Mouse (Mus musculus): ENCODE results near the gene D7Ertd443e. TPM values are rescaled to one million over a fixed set of nuclear protein-coding genes. Genes with fewer than 3 reads are reported as not detected.

D7Ertd443e gene
- polyA plus RNA-seq (2015; fragmentation: Nextera tagmentation; extraction: Ambion mirVana) = 0.16 and 0.35 TPM in 2 replicates

- no peaks in the 10 kb centered on the region for H3K27me3 ChIP-seq
- WGBS = 95% methylated on average over 5 of the region's 5 CpGs
- no peak within 1 kb of the TSS for H3K27ac ChIP-seq (replicated peaks)
- H3K4me3 ChIP-seq = no peak within 1 kb of the TSS
- no peak for ATAC-seq (ENCODE audit: low FRiP score, low read depth)
- H3K36me3 ChIP-seq = no peaks in the 10 kb centered on the region
- H3K4me1 ChIP-seq (replicated peaks) = peaks cover 9% of the 10 kb centered on the region
- no peak within 1 kb of the TSS for H3K9ac ChIP-seq
- no peaks in the 10 kb centered on the region for H3K9me3 ChIP-seq
- H3K4me2 ChIP-seq = no peak within 1 kb of the TSS
Measured at GRCm38 (mm10) chr7:134385561-134385960, at the start of gene D7Ertd443e. Gene D7Ertd443e, minus strand, starts transcription at chr7:134385661.

GRCm38 (mm10) chr7:134431681-134432080 is 46.2 kb upstream of the D7Ertd443e start:
- no peaks in the 10 kb centered on the region for H3K27me3 ChIP-seq
- H3K27ac ChIP-seq (replicated peaks) = no peak overlapping the region
- no peak for ATAC-seq (ENCODE audit: low FRiP score, low read depth)
- H3K4me2 ChIP-seq = no peak overlapping the region
- H3K4me1 ChIP-seq (replicated peaks) = no peaks in the 10 kb centered on the region
- no peaks in the 10 kb centered on the region for H3K9me3 ChIP-seq
- no peak overlapping the region for H3K4me3 ChIP-seq
- WGBS = 94% methylated on average over 3 of the region's 3 CpGs
- no peaks in the 10 kb centered on the region for H3K36me3 ChIP-seq
- no peak overlapping the region for H3K9ac ChIP-seq

GRCm38 (mm10) chr7:134428676-134429075 is 43.2 kb upstream of the D7Ertd443e start:
- H3K27ac ChIP-seq (replicated peaks) = no peak overlapping the region
- no peaks in the 10 kb centered on the region for H3K27me3 ChIP-seq
- H3K9ac ChIP-seq = no peak overlapping the region
- ATAC-seq (ENCODE audit: low FRiP score, low read depth) = no peak
- H3K4me3 ChIP-seq = no peak overlapping the region
- H3K4me1 ChIP-seq (replicated peaks) = no peaks in the 10 kb centered on the region
- no peak overlapping the region for H3K4me2 ChIP-seq
- 96% methylated on average over 2 of the region's 2 CpGs for WGBS
- no peaks in the 10 kb centered on the region for H3K9me3 ChIP-seq
- H3K36me3 ChIP-seq = no peaks in the 10 kb centered on the region

- no peak overlapping the region for H3K4me2 ChIP-seq
- no peaks in the 10 kb centered on the region for H3K9me3 ChIP-seq
- H3K4me1 ChIP-seq (replicated peaks) = peaks cover 15% of the 10 kb centered on the region
- H3K4me3 ChIP-seq = no peak overlapping the region
- WGBS = 97% methylated on average over 9 of the region's 9 CpGs
- no peak overlapping the region for H3K9ac ChIP-seq
- no peaks in the 10 kb centered on the region for H3K27me3 ChIP-seq
- H3K27ac ChIP-seq (replicated peaks) = no peak overlapping the region
- no peaks in the 10 kb centered on the region for H3K36me3 ChIP-seq
- ATAC-seq (ENCODE audit: low FRiP score, low read depth) = no peak
Measured at GRCm38 (mm10) chr7:134415014-134415413, 29.6 kb upstream of the D7Ertd443e start.

- WGBS = 46% methylated on average over 14 of the region's 14 CpGs
- no peak overlapping the region for H3K27ac ChIP-seq (replicated peaks)
Measured at GRCm38 (mm10) chr7:134414005-134414690, 28.7 kb upstream of the D7Ertd443e start.

GRCm38 (mm10) chr7:134408641-134409040 is 23.2 kb upstream of the D7Ertd443e start:
- no peak overlapping the region for H3K27ac ChIP-seq (replicated peaks)
- WGBS = 63% methylated on average over 13 of the region's 13 CpGs

More at GRCm38 (mm10) chr7:134414005-134414690, 28.7 kb upstream of the D7Ertd443e start:
- H3K4me3 ChIP-seq = no peak overlapping the region
- H3K9me3 ChIP-seq = no peaks in the 10 kb centered on the region
- H3K9ac ChIP-seq = no peak overlapping the region
- no peaks in the 10 kb centered on the region for H3K27me3 ChIP-seq
- H3K4me1 ChIP-seq (replicated peaks) = peaks cover 15% of the 10 kb centered on the region
- H3K4me2 ChIP-seq = no peak overlapping the region
- no peak for ATAC-seq (ENCODE audit: low FRiP score, low read depth)
- H3K36me3 ChIP-seq = no peaks in the 10 kb centered on the region

GRCm38 (mm10) chr7:134400746-134401145 is 15.3 kb upstream of the D7Ertd443e start:
- Histone ChIP-seq H3K27ac (replicated peaks) (no peak overlapping the region), H3K27me3 (no peaks in the 10 kb centered on the region), H3K4me1 (replicated peaks) (no peaks in the 10 kb centered on the region), H3K4me3 (no peak overlapping the region), H3K4me2 (no peak overlapping the region), H3K36me3 (no peaks in the 10 kb centered on the region), H3K9me3 (no peaks in the 10 kb centered on the region), H3K9ac (no peak overlapping the region)
- ATAC-seq (ENCODE audit: low FRiP score, low read depth) = no peak
- WGBS = 67% methylated on average over 2 of the region's 2 CpGs

More at GRCm38 (mm10) chr7:134408641-134409040, 23.2 kb upstream of the D7Ertd443e start:
- no peak overlapping the region for H3K9ac ChIP-seq
- no peaks in the 10 kb centered on the region for H3K9me3 ChIP-seq
- peaks cover 13% of the 10 kb centered on the region for H3K4me1 ChIP-seq (replicated peaks)
- H3K4me3 ChIP-seq = no peak overlapping the region
- no peaks in the 10 kb centered on the region for H3K27me3 ChIP-seq
- peak; percentile 72; the same call in 1 of the 2 replicates for ATAC-seq (ENCODE audit: low FRiP score, low read depth)
- no peak overlapping the region for H3K4me2 ChIP-seq
- no peaks in the 10 kb centered on the region for H3K36me3 ChIP-seq

- Histone ChIP-seq H3K27ac (replicated peaks) (no peak overlapping the region), H3K4me3 (no peak overlapping the region), H3K4me1 (replicated peaks) (no peaks in the 10 kb centered on the region), H3K9ac (no peak overlapping the region), H3K4me2 (no peak overlapping the region), H3K36me3 (no peaks in the 10 kb centered on the region), H3K9me3 (no peaks in the 10 kb centered on the region), H3K27me3 (no peaks in the 10 kb centered on the region)
- ATAC-seq (ENCODE audit: low FRiP score, low read depth) = no peak
- WGBS = 66% methylated on average over 8 of the region's 8 CpGs
Measured at GRCm38 (mm10) chr7:134396769-134397168, 11.3 kb upstream of the D7Ertd443e start.

- 87% methylated on average over 3 of the region's 3 CpGs for WGBS
- H3K4me3 ChIP-seq = no peak overlapping the region
Measured at GRCm38 (mm10) chr7:134382791-134383190, 2.7 kb downstream of the D7Ertd443e start.

GRCm38 (mm10) chr7:134381407-134381861 is 4.0 kb downstream of the D7Ertd443e start:
- Histone ChIP-seq H3K9ac (no peak overlapping the region), H3K27ac (replicated peaks) (no peak overlapping the region), H3K4me3 (no peak overlapping the region), H3K36me3 (no peaks in the 10 kb centered on the region), H3K4me2 (no peak overlapping the region), H3K27me3 (no peaks in the 10 kb centered on the region), H3K4me1 (replicated peaks) (peaks cover 9% of the 10 kb centered on the region), H3K9me3 (no peaks in the 10 kb centered on the region)
- WGBS = 33% methylated on average over 4 of the region's 4 CpGs
- ATAC-seq (ENCODE audit: low FRiP score, low read depth) = peak; percentile 61; the same call in 1 of the 2 replicates

More at GRCm38 (mm10) chr7:134382791-134383190, 2.7 kb downstream of the D7Ertd443e start:
- H3K9ac ChIP-seq = no peak overlapping the region
- no peak overlapping the region for H3K4me2 ChIP-seq
- no peaks in the 10 kb centered on the region for H3K36me3 ChIP-seq
- no peaks in the 10 kb centered on the region for H3K27me3 ChIP-seq
- H3K27ac ChIP-seq (replicated peaks) = no peak overlapping the region
- H3K4me1 ChIP-seq (replicated peaks) = peaks cover 9% of the 10 kb centered on the region
- no peaks in the 10 kb centered on the region for H3K9me3 ChIP-seq
- ATAC-seq (ENCODE audit: low FRiP score, low read depth) = no peak

GRCm38 (mm10) chr7:134378273-134378672 is 7.2 kb downstream of the D7Ertd443e start:
- WGBS = 41% methylated on average over 4 of the region's 4 CpGs
- Histone ChIP-seq H3K4me2 (no peak overlapping the region), H3K27ac (replicated peaks) (no peak overlapping the region), H3K9me3 (no peaks in the 10 kb centered on the region), H3K27me3 (no peaks in the 10 kb centered on the region), H3K9ac (no peak overlapping the region), H3K4me3 (no peak overlapping the region), H3K4me1 (replicated peaks) (peaks cover 9% of the 10 kb centered on the region), H3K36me3 (no peaks in the 10 kb centered on the region)
- no peak for ATAC-seq (ENCODE audit: low FRiP score, low read depth)

- Histone ChIP-seq H3K27ac (replicated peaks) (no peak overlapping the region), H3K9ac (no peak overlapping the region), H3K4me1 (replicated peaks) (peaks cover 8% of the 10 kb centered on the region), H3K9me3 (no peaks in the 10 kb centered on the region), H3K4me3 (no peak overlapping the region), H3K36me3 (no peaks in the 10 kb centered on the region), H3K27me3 (no peaks in the 10 kb centered on the region), H3K4me2 (no peak overlapping the region)
- 65% methylated on average over 7 of the region's 7 CpGs for WGBS
- no peak for ATAC-seq (ENCODE audit: low FRiP score, low read depth)
Measured at GRCm38 (mm10) chr7:134376786-134377185, 8.7 kb downstream of the D7Ertd443e start.

Measured in hindbrain, embryonic 15.5 days (tissue).